Mouse (Mus musculus) stomach, embryonic 15.5 days (tissue): ENCODE results near the gene Ren1. TPM values are rescaled to one million over a fixed set of nuclear protein-coding genes. Genes with fewer than 3 reads are reported as not detected.

Experiments used
- ATAC-seq: fragments of 200-750 bp; cut with Nextera tagmentation; 2 replicates; pipeline ENCODE4 v1.8.0; 2017; ENCODE audit warnings: low read depth, moderate number of reproducible peaks, moderate TSS enrichment; ENCODE audit not compliant: insufficient read depth, low FRiP score
- H3K27ac ChIP-seq: fragments of 300-500 bp; sonication (generic); 2 replicates; pipeline ENCODE4 v1.5.1; 2015; ENCODE audit warnings: mild to moderate bottlenecking, inconsistent platforms
- H3K27me3 ChIP-seq: fragments of 300-500 bp; sonication (generic); replicated peaks from 2 replicates; pipeline ENCODE4 v1.6.1; 2015; ENCODE audit warnings: inconsistent platforms
- H3K36me3 ChIP-seq: fragments of 300-500 bp; sonication (generic); 2 replicates; pipeline ENCODE4 v1.6.1; 2015; ENCODE audit warnings: inconsistent platforms
- H3K4me1 ChIP-seq: fragments of 300-500 bp; sonication (generic); 2 replicates; pipeline ENCODE4 v1.6.1; 2015; ENCODE audit warnings: inconsistent platforms
- H3K4me2 ChIP-seq: fragments of 300-500 bp; sonication (generic); 2 replicates; pipeline ENCODE4 v1.6.1; 2015; ENCODE audit warnings: mild to moderate bottlenecking, inconsistent platforms
- H3K4me3 ChIP-seq: fragments of 300-500 bp; sonication (generic); replicated peaks from 2 replicates; pipeline ENCODE4 v1.5.1; 2015; ENCODE audit warnings: inconsistent platforms
- H3K9ac ChIP-seq: fragments of 300-500 bp; sonication (generic); 2 replicates; pipeline ENCODE4 v1.6.1; 2015; ENCODE audit warnings: inconsistent platforms
- H3K9me3 ChIP-seq: fragments of 300-500 bp; sonication (generic); 2 replicates; pipeline ENCODE4 v1.6.1; 2016; ENCODE audit warnings: inconsistent platforms
- WGBS: fragments of 180-500 bp; shearing (Covaris S2); methylation state at CpG from one replicate; pipeline ENCODE4 v1.1.7; 2015; 5-methylcytosine and 5-hydroxymethylcytosine counted together
- polyA plus RNA-seq: library from polyadenylated mRNA; unstranded; fragments of >200 nt; fragmentation: Nextera tagmentation; extraction: Ambion mirVana; gene quantifications from 2 replicates; pipeline ENCODE4 v1.2.1, GENCODE M21; 2015

The Ren1 gene
- polyA plus RNA-seq: 2.6 and 2.8 TPM in 2 replicates

GRCm38 (mm10) chr1:133350210-133350609, at the start of gene Ren1:
Gene Ren1, plus strand, starts transcription at chr1:133350510.
- Histone ChIP-seq H3K27me3 (0 out of 2 replicates have a peak, but pooled peaks cover 3% of the 10 kb centered on the region), H3K4me3 (no peak within 1 kb of the TSS), H3K9me3 (no peaks in the 10 kb centered on the region), H3K4me2 (no peak within 1 kb of the TSS), H3K36me3 (no peaks in the 10 kb centered on the region), H3K27ac (no peak within 1 kb of the TSS), H3K4me1 (no peaks in the 10 kb centered on the region; the same call in 1 of the 2 replicates), H3K9ac (no peak within 1 kb of the TSS)
- ATAC-seq: no peak
- 96% methylated on average over 1 of the region's 1 CpGs for WGBS

- Histone ChIP-seq H3K9me3 (no peaks in the 10 kb centered on the region), H3K4me1 (peaks cover 11% of the 10 kb centered on the region), H3K4me2 (no peak overlapping the region), H3K36me3 (peaks cover 12% of the 10 kb centered on the region; the same call in 1 of the 2 replicates), H3K27ac (peak overlapping the region; percentile 67), H3K27me3 (no peaks in the 10 kb centered on the region), H3K4me3 (no peak overlapping the region), H3K9ac (no peak overlapping the region)
- WGBS: 17% methylated on average over 3 of the region's 3 CpGs
- peak; percentile 19; the same call in 1 of the 2 replicates for ATAC-seq
These were observed 47.8 kb upstream of the Ren1 start for GRCm38 (mm10) chr1:133302540-133302939.

GRCm38 (mm10) chr1:133306842-133307241, 43.5 kb upstream of the Ren1 start:
- ATAC-seq: no peak
- WGBS: 4% methylated on average over 4 of the region's 4 CpGs
- H3K9me3 ChIP-seq: no peaks in the 10 kb centered on the region
- H3K4me3 ChIP-seq: no peak overlapping the region
- no peaks in the 10 kb centered on the region for H3K36me3 ChIP-seq
- no peak overlapping the region for H3K4me2 ChIP-seq
- H3K27ac ChIP-seq: no peak overlapping the region
- no peak overlapping the region for H3K9ac ChIP-seq
- H3K4me1 ChIP-seq: peaks cover 14% of the 10 kb centered on the region
- no peaks in the 10 kb centered on the region for H3K27me3 ChIP-seq

GRCm38 (mm10) chr1:133307318-133307717, 43.0 kb upstream of the Ren1 start:
- Histone ChIP-seq H3K27me3 (no peaks in the 10 kb centered on the region), H3K4me1 (peaks cover 13% of the 10 kb centered on the region), H3K36me3 (no peaks in the 10 kb centered on the region), H3K4me3 (no peak overlapping the region), H3K9ac (no peak overlapping the region), H3K27ac (no peak overlapping the region), H3K9me3 (no peaks in the 10 kb centered on the region), H3K4me2 (no peak overlapping the region)
- 17% methylated on average over 6 of the region's 6 CpGs for WGBS
- ATAC-seq: no peak

GRCm38 (mm10) chr1:133309652-133310267, 40.5 kb upstream of the Ren1 start, which contains the start of gene Golt1a:
Gene Golt1a, plus strand, starts transcription at chr1:133309800.
- Histone ChIP-seq H3K27me3 (no peaks in the 10 kb centered on the region), H3K9me3 (no peaks in the 10 kb centered on the region), H3K27ac (peak within 1 kb of the TSS; percentile 49; the same call in 1 of the 2 replicates), H3K4me1 (peaks cover 8% of the 10 kb centered on the region; the same call in 1 of the 2 replicates), H3K4me3 (peak within 1 kb of the TSS; percentile 29), H3K9ac (no peak within 1 kb of the TSS), H3K36me3 (no peaks in the 10 kb centered on the region), H3K4me2 (peak within 1 kb of the TSS; percentile 41)
- 48% methylated on average over 14 of the region's 14 CpGs for WGBS
- ATAC-seq: peak; percentile 68

- Histone ChIP-seq H3K4me1 (peaks cover 8% of the 10 kb centered on the region; the same call in 1 of the 2 replicates), H3K36me3 (no peaks in the 10 kb centered on the region), H3K9me3 (no peaks in the 10 kb centered on the region), H3K9ac (no peak overlapping the region), H3K4me2 (no peak overlapping the region), H3K4me3 (no peak overlapping the region), H3K27ac (no peak overlapping the region), H3K27me3 (no peaks in the 10 kb centered on the region)
- 70% methylated on average over 4 of the region's 4 CpGs for whole genome bisulfite sequencing
- no peak for ATAC-seq
These were observed 39.1 kb upstream of the Ren1 start for GRCm38 (mm10) chr1:133311240-133311639.

- Histone ChIP-seq H3K4me2 (peak overlapping the region; percentile 25; the same call in 1 of the 2 replicates), H3K27me3 (no peaks in the 10 kb centered on the region), H3K36me3 (no peaks in the 10 kb centered on the region), H3K9ac (no peak overlapping the region), H3K4me1 (peaks cover 8% of the 10 kb centered on the region; the same call in 1 of the 2 replicates), H3K4me3 (no peak overlapping the region), H3K27ac (no peak overlapping the region), H3K9me3 (no peaks in the 10 kb centered on the region)
- 27% methylated on average over 10 of the region's 10 CpGs for WGBS
- no peak for ATAC-seq
These were observed 38.4 kb upstream of the Ren1 start for GRCm38 (mm10) chr1:133311946-133312345.

- no peak for ATAC-seq
- Histone ChIP-seq H3K27ac (no peak overlapping the region), H3K4me2 (no peak overlapping the region), H3K36me3 (no peaks in the 10 kb centered on the region), H3K9ac (no peak overlapping the region), H3K4me1 (peaks cover 8% of the 10 kb centered on the region; the same call in 1 of the 2 replicates), H3K27me3 (no peaks in the 10 kb centered on the region), H3K9me3 (no peaks in the 10 kb centered on the region), H3K4me3 (no peak overlapping the region)
- 28% methylated on average over 8 of the region's 8 CpGs for WGBS
These were observed 35.9 kb upstream of the Ren1 start for GRCm38 (mm10) chr1:133314364-133314763.

- Histone ChIP-seq H3K4me2 (no peak overlapping the region), H3K9me3 (no peaks in the 10 kb centered on the region), H3K36me3 (no peaks in the 10 kb centered on the region), H3K27ac (no peak overlapping the region), H3K27me3 (no peaks in the 10 kb centered on the region), H3K4me3 (no peak overlapping the region), H3K9ac (no peak overlapping the region), H3K4me1 (peaks cover 4% of the 10 kb centered on the region; the same call in 1 of the 2 replicates)
- ATAC-seq: no peak
- WGBS: 77% methylated on average over 6 of the region's 6 CpGs
These were observed 34.5 kb upstream of the Ren1 start for GRCm38 (mm10) chr1:133315775-133316174.

- WGBS: 86% methylated on average over 4 of the region's 4 CpGs
- H3K36me3 ChIP-seq: no peaks in the 10 kb centered on the region
- H3K27me3 ChIP-seq: no peaks in the 10 kb centered on the region
- no peak overlapping the region for H3K27ac ChIP-seq
- H3K9me3 ChIP-seq: no peaks in the 10 kb centered on the region
- ATAC-seq: no peak
- no peak overlapping the region for H3K4me3 ChIP-seq
- no peak overlapping the region for H3K4me2 ChIP-seq
- peaks cover 4% of the 10 kb centered on the region; the same call in 1 of the 2 replicates for H3K4me1 ChIP-seq
- H3K9ac ChIP-seq: no peak overlapping the region
These were observed 33.7 kb upstream of the Ren1 start for GRCm38 (mm10) chr1:133316577-133316976.

- H3K9me3 ChIP-seq: no peaks in the 10 kb centered on the region
- WGBS: 78% methylated on average over 1 of the region's 1 CpGs
- ATAC-seq: no peak
- no peak overlapping the region for H3K4me2 ChIP-seq
- H3K9ac ChIP-seq: no peak overlapping the region
- H3K27ac ChIP-seq: no peak overlapping the region
- H3K4me3 ChIP-seq: no peak overlapping the region
- 0 out of 2 replicates have a peak, but pooled peaks cover under 1% of the 10 kb centered on the region for H3K4me1 ChIP-seq
- H3K36me3 ChIP-seq: no peaks in the 10 kb centered on the region
- no peaks in the 10 kb centered on the region for H3K27me3 ChIP-seq
These were observed 33.2 kb upstream of the Ren1 start for GRCm38 (mm10) chr1:133317149-133317548.

GRCm38 (mm10) chr1:133321267-133321925, 28.9 kb upstream of the Ren1 start, which contains the start of gene Kiss1:
Gene Kiss1, plus strand, starts transcription at chr1:133321875.
- H3K4me2 ChIP-seq: no peak within 1 kb of the TSS
- no peaks in the 10 kb centered on the region for H3K27me3 ChIP-seq
- no peaks in the 10 kb centered on the region for H3K4me1 ChIP-seq
- 79% methylated on average over 13 of the region's 13 CpGs for WGBS
- ATAC-seq: no peak
- no peak within 1 kb of the TSS for H3K27ac ChIP-seq
- no peak within 1 kb of the TSS for H3K4me3 ChIP-seq
- no peaks in the 10 kb centered on the region for H3K9me3 ChIP-seq
- no peak within 1 kb of the TSS for H3K9ac ChIP-seq
- no peaks in the 10 kb centered on the region for H3K36me3 ChIP-seq
